Mouse (Mus musculus) liver, adult 2 months (tissue): ENCODE results near the gene Rgs9bp. TPM values are rescaled to one million over a fixed set of nuclear protein-coding genes. Genes with fewer than 3 reads are reported as not detected.

Experiments used
- DNase-seq: peaks from one replicate; pipeline ENCODE4 v3.0.0-alpha.2; 2011; ENCODE audit warnings: low read depth, low spot score; ENCODE audit errors: extremely low read depth
- H3K27ac ChIP-seq: fragments of 200-500 bp; replicated peaks from 2 replicates; pipeline ENCODE4 v1.5.1; 2012; ENCODE audit warnings: low read depth, mild to moderate bottlenecking, control low read depth, inconsistent platforms, low read length; ENCODE audit not compliant: insufficient read depth
- H3K27me3 ChIP-seq: fragments of 200-500 bp; 2 replicates; pipeline ENCODE4 v1.6.1; 2012; ENCODE audit warnings: mild to moderate bottlenecking, moderate library complexity, low read length, inconsistent platforms; ENCODE audit not compliant: control insufficient read depth, insufficient read depth
- H3K36me3 ChIP-seq: fragments of 200-500 bp; 2 replicates; pipeline ENCODE4 v1.6.1; 2012; ENCODE audit warnings: low read length, inconsistent platforms; ENCODE audit not compliant: control insufficient read depth, insufficient read depth
- H3K4me1 ChIP-seq: fragments of 200-500 bp; 2 replicates; pipeline ENCODE4 v1.6.1; 2011; ENCODE audit warnings: low read length; ENCODE audit not compliant: control insufficient read depth, insufficient read depth
- H3K4me3 ChIP-seq: fragments of 200-500 bp; 2 replicates; pipeline ENCODE4 v1.5.1; 2011; ENCODE audit warnings: low read depth, mild to moderate bottlenecking, control low read depth, low read length, moderate library complexity; ENCODE audit not compliant: insufficient read depth
- H3K79me2 ChIP-seq: fragments of 200-500 bp; 2 replicates; pipeline ENCODE4 v1.6.1; 2012; ENCODE audit warnings: inconsistent platforms, mild to moderate bottlenecking, low read length, moderate library complexity; ENCODE audit not compliant: control insufficient read depth, insufficient read depth
- H3K9ac ChIP-seq: fragments of 200-500 bp; 2 replicates; pipeline ENCODE4 v1.6.1; 2012; ENCODE audit warnings: low read depth, mild to moderate bottlenecking, control low read depth, inconsistent platforms, low read length
- CTCF ChIP-seq: fragments of 200-500 bp; IDR thresholded peaks from 2 replicates; pipeline ENCODE4 v1.5.1; 2011; ENCODE audit warnings: low read depth, low read length, control low read depth
- POLR2A ChIP-seq: fragments of 200-500 bp; IDR thresholded peaks from 2 replicates; pipeline ENCODE4 v1.6.1; 2011; ENCODE audit warnings: low read length, control low read depth; ENCODE audit not compliant: insufficient read depth; ENCODE audit errors: extremely low read depth
- WGBS: fragments of 180-500 bp; shearing (Covaris S2); methylation state at CpG from one replicate; pipeline ENCODE4 v1.1.7; 2018; 5-methylcytosine and 5-hydroxymethylcytosine counted together
- polyA plus RNA-seq: library from polyadenylated mRNA; depleted of rRNA; stranded (reverse); fragments of >200 nt; gene quantifications from 2 replicates; pipeline ENCODE4 v1.2.3, GENCODE M21; 2012
- total RNA-seq: library from RNA; depleted of rRNA; stranded (reverse); fragments of >200 nt; gene quantifications from 2 replicates; pipeline ENCODE4 v1.2.3, GENCODE M21; 2014

Gene Rgs9bp
- total and polyA plus RNA-seq, 2 experiments: under 0.01 TPM; not detected in 1

- peak within 1 kb of the TSS; percentile 81 for H3K4me3 ChIP-seq
- H3K27ac ChIP-seq: peak within 1 kb of the TSS; percentile 58
- TF ChIP-seq POLR2A (peak; percentile 62; the same call in 1 of the 2 replicates), CTCF (no peak)
- peaks cover 11% of the 10 kb centered on the region; the same call in 1 of the 2 replicates for H3K27me3 ChIP-seq
- peak within 1 kb of the TSS; percentile 83 for H3K9ac ChIP-seq
- H3K4me1 ChIP-seq: peaks cover 22% of the 10 kb centered on the region
- peaks cover 10% of the 10 kb centered on the region; the same call in 1 of the 2 replicates for H3K79me2 ChIP-seq
- peak; percentile 91 for DNase-seq
- no peaks in the 10 kb centered on the region for H3K36me3 ChIP-seq
- under 1% methylated on average over 49 of the region's 49 CpGs for WGBS
Observed at GRCm38 (mm10) chr7:35586055-35586905, 898 bp upstream of the Rgs9bp start, which contains the start of gene Ankrd27. Gene Ankrd27 (plus strand): TSS chr7:35586244.

DNA sequence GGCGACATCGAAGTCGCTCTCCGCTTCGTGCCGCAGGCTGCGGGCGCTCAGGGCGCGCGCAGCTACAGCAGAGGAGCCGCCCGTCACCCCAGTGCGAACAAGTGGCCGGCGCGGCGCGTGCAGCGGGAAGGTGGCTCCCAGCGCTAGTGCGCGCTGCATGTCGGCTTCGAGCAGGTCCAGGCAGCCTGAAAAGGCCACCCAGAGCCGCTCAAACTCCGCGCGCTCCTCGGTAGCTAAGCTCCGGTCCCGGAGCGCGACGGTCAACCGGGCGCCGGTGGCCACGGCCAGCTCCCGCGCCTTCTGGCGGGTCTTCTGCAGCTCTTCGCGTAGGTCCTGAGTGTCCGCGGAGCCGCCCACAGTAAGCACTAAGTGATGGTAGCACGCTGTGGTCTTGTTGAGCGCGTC, 594 bp downstream of the Rgs9bp start:
- DNase-seq: peak; percentile 23
- Histone ChIP-seq H3K4me1 (peaks cover 22% of the 10 kb centered on the region), H3K27me3 (peaks cover 11% of the 10 kb centered on the region; the same call in 1 of the 2 replicates), H3K9ac (peak overlapping the region; percentile 27), H3K4me3 (peak overlapping the region; percentile 62), H3K36me3 (no peaks in the 10 kb centered on the region), H3K79me2 (peaks cover 10% of the 10 kb centered on the region; the same call in 1 of the 2 replicates), H3K27ac (no peak overlapping the region)
- TF ChIP-seq POLR2A (no peak), CTCF (no peak)
- WGBS: under 1% methylated on average over 50 of the region's 50 CpGs

- H3K79me2 ChIP-seq: peaks cover 10% of the 10 kb centered on the region; the same call in 1 of the 2 replicates
- H3K4me3 ChIP-seq: peak overlapping the region; percentile 62; the same call in 1 of the 2 replicates
- H3K27ac ChIP-seq: no peak overlapping the region
- no peaks in the 10 kb centered on the region for H3K36me3 ChIP-seq
- 10% methylated on average over 36 of the region's 36 CpGs for WGBS
- DNase-seq: no peak
- no peak overlapping the region; the same call in 1 of the 2 replicates for H3K9ac ChIP-seq
- peaks cover 22% of the 10 kb centered on the region for H3K4me1 ChIP-seq
- H3K27me3 ChIP-seq: peaks cover 11% of the 10 kb centered on the region; the same call in 1 of the 2 replicates
- TF ChIP-seq CTCF: no peak
- TF ChIP-seq POLR2A: no peak
Observed at GRCm38 (mm10) chr7:35584068-35584785, 1.2 kb downstream of the Rgs9bp start.

DNA sequence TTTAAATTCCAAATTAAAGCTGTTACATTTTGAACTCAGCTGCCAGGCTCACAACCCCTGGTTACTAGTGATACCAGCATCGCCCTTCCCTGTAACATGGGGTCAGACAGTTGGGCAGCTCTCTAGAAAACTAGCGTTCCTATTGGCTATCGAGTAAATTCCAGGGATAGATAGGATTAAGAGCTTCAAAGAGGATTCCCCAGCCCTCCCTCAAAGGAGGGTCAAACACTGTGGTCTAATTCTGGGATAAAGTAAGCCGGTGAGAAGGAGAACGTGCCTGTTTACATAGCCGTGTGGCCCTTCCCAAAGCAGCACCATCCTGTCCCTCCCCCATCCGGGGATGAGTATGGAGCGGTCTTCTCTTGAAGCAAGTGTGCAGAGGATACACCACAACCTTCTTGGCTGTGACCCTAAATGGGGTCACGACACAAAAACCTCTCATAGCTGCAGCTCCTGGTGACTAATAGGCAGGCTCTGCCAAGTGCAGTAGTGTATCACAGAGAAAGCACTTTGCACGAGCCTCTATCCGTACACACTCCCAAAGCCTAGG, 1.8 kb downstream of the Rgs9bp start:
- H3K4me1 ChIP-seq: peaks cover 22% of the 10 kb centered on the region
- H3K36me3 ChIP-seq: no peaks in the 10 kb centered on the region
- peaks cover 10% of the 10 kb centered on the region; the same call in 1 of the 2 replicates for H3K79me2 ChIP-seq
- no peak overlapping the region for H3K27ac ChIP-seq
- no peak overlapping the region for H3K4me3 ChIP-seq
- H3K27me3 ChIP-seq: peaks cover 11% of the 10 kb centered on the region; the same call in 1 of the 2 replicates
- no peak overlapping the region for H3K9ac ChIP-seq
- TF ChIP-seq POLR2A (no peak), CTCF (no peak)
- 37% methylated on average over 11 of the region's 11 CpGs for WGBS
- no peak for DNase-seq

GRCm38 (mm10) chr7:35582719-35583118, 2.7 kb downstream of the Rgs9bp start:
- no peak for DNase-seq
- Histone ChIP-seq H3K4me1 (peaks cover 17% of the 10 kb centered on the region), H3K27me3 (peaks cover 11% of the 10 kb centered on the region; the same call in 1 of the 2 replicates), H3K36me3 (no peaks in the 10 kb centered on the region), H3K79me2 (peaks cover 10% of the 10 kb centered on the region; the same call in 1 of the 2 replicates), H3K4me3 (no peak overlapping the region), H3K27ac (no peak overlapping the region), H3K9ac (no peak overlapping the region)
- TF ChIP-seq CTCF (peak; percentile 37; the same call in 1 of the 2 replicates), POLR2A (no peak)
- WGBS: 73% methylated on average over 5 of the region's 5 CpGs
